Mouse (Mus musculus): ENCODE data around the gene Atm. TPM values are rescaled to one million over a fixed set of nuclear protein-coding genes. Genes with fewer than 3 reads are reported as not detected.

The Atm gene
- polyA plus RNA-seq, 1 experiment from 2014 or later: 14.7 TPM

DNA sequence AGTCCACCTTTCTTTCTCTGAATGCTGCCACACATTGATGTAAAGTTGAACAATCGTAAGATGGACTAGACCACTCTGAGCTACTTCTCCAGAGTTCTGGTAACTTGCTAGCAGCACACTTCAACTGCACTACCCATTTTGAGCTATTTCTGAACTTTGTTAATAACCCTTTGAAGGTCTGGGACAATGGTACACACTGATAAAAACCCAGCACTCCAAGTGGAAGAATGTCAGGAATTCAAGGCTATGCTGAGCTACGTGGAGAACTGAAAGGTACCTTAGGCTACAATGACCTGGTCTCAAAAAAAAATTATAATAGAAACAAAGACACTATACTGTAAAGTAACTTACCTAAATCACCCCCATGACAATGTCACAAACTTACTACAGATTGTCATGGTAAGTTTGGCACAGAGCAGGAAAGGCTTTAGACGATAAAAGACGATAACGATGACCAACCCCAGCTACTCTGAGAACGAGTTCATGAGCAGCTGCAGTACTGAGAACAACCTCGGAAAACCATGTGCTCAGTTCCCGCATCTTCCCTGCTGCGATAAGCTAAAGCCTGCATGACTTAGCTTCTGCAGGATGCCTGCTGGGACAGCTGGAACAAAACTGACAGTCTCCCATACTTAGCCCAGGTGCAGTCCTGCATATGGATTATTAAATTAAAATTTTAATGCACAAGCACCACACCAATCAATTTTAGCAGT lies 63.6 kb downstream of the Atm start:
- Histone ChIP-seq H3K4me3 (replicated peaks) (no peak overlapping the region), H3K9me3 (no peaks in the 10 kb centered on the region), H3K4me1 (replicated peaks) (no peaks in the 10 kb centered on the region), H3K36me3 (peaks cover 12% of the 10 kb centered on the region), H3K27ac (no peak overlapping the region), H3K9ac (replicated peaks) (no peak overlapping the region), H3K4me2 (replicated peaks) (no peak overlapping the region), H3K27me3 (no peaks in the 10 kb centered on the region)
- no peak for ATAC-seq
- WGBS: 86% methylated on average over 9 of the region's 9 CpGs

DNA sequence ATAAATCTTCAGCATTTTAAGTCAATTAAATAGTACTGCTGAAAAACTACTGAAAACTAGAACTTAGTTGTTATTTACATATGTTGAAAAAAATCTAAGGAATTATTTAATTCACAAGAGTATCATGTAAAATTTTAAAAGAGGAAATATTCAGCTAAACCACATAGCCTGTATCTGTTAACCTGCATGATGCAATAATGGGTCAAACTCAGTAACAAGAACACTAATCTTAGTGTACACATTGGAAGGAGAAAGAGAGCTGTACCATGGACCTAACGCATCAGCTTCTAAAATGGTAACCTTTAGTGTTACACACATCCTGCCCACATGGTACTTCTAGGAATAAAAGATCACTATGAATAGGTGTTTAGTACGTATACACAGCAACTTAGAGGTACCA lies 84.5 kb downstream of the Atm start:
- Histone ChIP-seq H3K9me3 (no peaks in the 10 kb centered on the region), H3K4me3 (replicated peaks) (no peak overlapping the region), H3K36me3 (peaks cover 51% of the 10 kb centered on the region), H3K4me1 (replicated peaks) (no peaks in the 10 kb centered on the region), H3K9ac (replicated peaks) (no peak overlapping the region), H3K27ac (no peak overlapping the region), H3K4me2 (replicated peaks) (no peak overlapping the region), H3K27me3 (no peaks in the 10 kb centered on the region)
- 94% methylated on average over 2 of the region's 2 CpGs for WGBS
- no peak for ATAC-seq

GRCm38 (mm10) chr9:53450609-53451008 lies 85.9 kb downstream of the Atm start:
- H3K4me2 ChIP-seq (replicated peaks): no peak overlapping the region
- ATAC-seq: no peak
- 97% methylated on average over 1 of the region's 1 CpGs for WGBS
- no peaks in the 10 kb centered on the region for H3K4me1 ChIP-seq (replicated peaks)
- H3K4me3 ChIP-seq (replicated peaks): no peak overlapping the region
- H3K27me3 ChIP-seq: no peaks in the 10 kb centered on the region
- H3K36me3 ChIP-seq: peaks cover 53% of the 10 kb centered on the region
- H3K9ac ChIP-seq (replicated peaks): no peak overlapping the region
- no peak overlapping the region for H3K27ac ChIP-seq
- H3K9me3 ChIP-seq: no peaks in the 10 kb centered on the region

DNA sequence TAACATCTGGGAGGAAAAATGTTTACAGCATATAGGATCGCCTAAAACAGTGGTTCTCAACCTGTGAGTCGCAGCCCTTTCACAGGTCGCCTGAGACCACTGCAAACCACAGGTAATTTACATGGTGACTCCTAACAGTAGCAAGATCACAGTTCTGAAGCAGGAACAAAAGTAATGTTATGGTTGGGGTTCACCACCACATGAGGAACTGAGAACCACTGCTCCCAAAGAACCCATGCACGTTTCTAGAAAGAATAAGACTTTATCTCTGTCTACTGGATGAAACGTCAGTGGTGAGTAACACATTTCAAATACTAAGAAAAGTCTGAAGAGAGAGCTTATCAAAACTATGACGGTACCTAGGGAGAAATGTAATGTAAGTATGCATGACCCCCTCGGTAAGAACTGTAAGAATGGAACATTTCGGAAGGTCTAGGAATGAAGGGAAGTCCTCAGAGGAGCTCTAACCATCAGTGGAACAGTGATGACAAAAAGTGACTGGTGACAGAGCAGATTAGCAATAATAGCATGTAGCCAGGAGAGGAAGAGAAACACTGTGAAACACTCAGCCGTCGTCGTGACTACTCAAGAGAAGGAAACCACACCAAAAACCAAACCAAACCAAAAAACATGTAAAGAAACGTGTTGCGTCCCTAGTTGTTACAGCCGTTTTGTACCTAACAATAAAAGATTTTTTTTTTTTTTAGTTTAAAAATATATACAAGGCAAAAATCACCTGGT lies 100.5 kb downstream of the Atm start:
- 93% methylated on average over 14 of the region's 14 CpGs for WGBS
- Histone ChIP-seq H3K9me3 (no peaks in the 10 kb centered on the region), H3K27me3 (no peaks in the 10 kb centered on the region), H3K4me2 (replicated peaks) (no peak overlapping the region), H3K4me3 (replicated peaks) (no peak overlapping the region), H3K36me3 (peaks cover 27% of the 10 kb centered on the region), H3K9ac (replicated peaks) (no peak overlapping the region), H3K27ac (no peak overlapping the region), H3K4me1 (replicated peaks) (no peaks in the 10 kb centered on the region)
- ATAC-seq: no peak

GRCm38 (mm10) chr9:53427638-53428037 lies 108.9 kb downstream of the Atm start:
- Histone ChIP-seq H3K36me3 (no peaks in the 10 kb centered on the region), H3K4me2 (replicated peaks) (no peak overlapping the region), H3K27ac (no peak overlapping the region), H3K9me3 (no peaks in the 10 kb centered on the region), H3K9ac (replicated peaks) (no peak overlapping the region), H3K4me3 (replicated peaks) (no peak overlapping the region), H3K27me3 (no peaks in the 10 kb centered on the region), H3K4me1 (replicated peaks) (no peaks in the 10 kb centered on the region)
- WGBS: 84% methylated on average over 3 of the region's 3 CpGs
- ATAC-seq: no peak

DNA sequence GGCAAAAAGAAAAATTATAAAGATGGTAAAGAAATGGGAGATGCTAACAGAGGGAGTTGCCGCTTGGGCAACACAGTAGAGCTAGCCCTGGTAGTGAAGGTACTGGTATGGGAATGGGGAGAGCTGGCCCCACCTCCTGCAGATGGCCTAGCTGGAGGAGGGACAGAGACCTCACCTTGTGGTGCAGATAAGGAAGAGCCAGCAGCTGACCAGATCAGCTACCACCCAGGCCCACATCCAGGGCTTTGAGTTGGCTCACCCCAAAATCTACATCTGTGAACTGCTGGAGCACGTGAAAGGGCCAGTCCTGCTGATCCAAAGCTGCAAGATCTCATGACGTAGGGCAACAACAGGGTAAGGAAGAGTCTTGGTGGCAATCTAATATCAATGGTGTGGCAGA lies 109.8 kb downstream of the Atm start:
- H3K36me3 ChIP-seq: no peaks in the 10 kb centered on the region
- WGBS: 91% methylated on average over 3 of the region's 3 CpGs
- no peak overlapping the region for H3K27ac ChIP-seq
- H3K4me2 ChIP-seq (replicated peaks): no peak overlapping the region
- no peaks in the 10 kb centered on the region for H3K9me3 ChIP-seq
- no peak for ATAC-seq
- no peaks in the 10 kb centered on the region for H3K27me3 ChIP-seq
- no peak overlapping the region for H3K4me3 ChIP-seq (replicated peaks)
- H3K9ac ChIP-seq (replicated peaks): no peak overlapping the region
- H3K4me1 ChIP-seq (replicated peaks): no peaks in the 10 kb centered on the region

GRCm38 (mm10) chr9:53422133-53422896 lies 114.2 kb downstream of the Atm start:
- no peak overlapping the region for H3K4me2 ChIP-seq (replicated peaks)
- WGBS: 78% methylated on average over 9 of the region's 9 CpGs
- no peaks in the 10 kb centered on the region for H3K4me1 ChIP-seq (replicated peaks)
- H3K27ac ChIP-seq: no peak overlapping the region
- no peak for ATAC-seq
- no peaks in the 10 kb centered on the region for H3K9me3 ChIP-seq
- H3K9ac ChIP-seq (replicated peaks): no peak overlapping the region
- no peaks in the 10 kb centered on the region for H3K36me3 ChIP-seq
- no peaks in the 10 kb centered on the region for H3K27me3 ChIP-seq
- no peak overlapping the region for H3K4me3 ChIP-seq (replicated peaks)

DNA sequence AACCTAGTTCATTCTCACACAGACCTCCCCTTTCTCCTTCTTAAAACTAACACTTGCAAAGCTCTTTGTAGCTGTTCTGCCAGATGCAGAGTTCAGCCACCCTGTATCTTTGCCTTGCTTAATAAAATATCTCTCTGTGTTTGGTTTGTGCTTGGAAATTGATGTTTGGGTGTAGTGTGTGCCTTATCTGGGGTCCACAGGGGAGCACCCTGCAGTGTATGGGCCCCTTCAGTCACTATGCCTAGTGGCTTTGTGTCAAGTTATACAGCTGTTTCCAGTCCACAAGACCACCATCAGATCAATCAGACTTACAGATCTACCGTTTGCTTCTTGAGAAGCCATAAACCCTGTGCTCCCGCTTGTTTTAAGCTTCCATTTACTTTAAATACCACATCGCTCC lies 127.1 kb downstream of the Atm start:
- Histone ChIP-seq H3K27me3 (no peaks in the 10 kb centered on the region), H3K36me3 (no peaks in the 10 kb centered on the region), H3K4me3 (replicated peaks) (no peak overlapping the region), H3K27ac (no peak overlapping the region), H3K4me2 (replicated peaks) (no peak overlapping the region), H3K9me3 (0 out of 2 replicates have a peak, but pooled peaks cover 3% of the 10 kb centered on the region), H3K9ac (replicated peaks) (no peak overlapping the region), H3K4me1 (replicated peaks) (peaks cover 13% of the 10 kb centered on the region)
- 87% methylated on average over 3 of the region's 3 CpGs for WGBS
- no peak for ATAC-seq

DNA sequence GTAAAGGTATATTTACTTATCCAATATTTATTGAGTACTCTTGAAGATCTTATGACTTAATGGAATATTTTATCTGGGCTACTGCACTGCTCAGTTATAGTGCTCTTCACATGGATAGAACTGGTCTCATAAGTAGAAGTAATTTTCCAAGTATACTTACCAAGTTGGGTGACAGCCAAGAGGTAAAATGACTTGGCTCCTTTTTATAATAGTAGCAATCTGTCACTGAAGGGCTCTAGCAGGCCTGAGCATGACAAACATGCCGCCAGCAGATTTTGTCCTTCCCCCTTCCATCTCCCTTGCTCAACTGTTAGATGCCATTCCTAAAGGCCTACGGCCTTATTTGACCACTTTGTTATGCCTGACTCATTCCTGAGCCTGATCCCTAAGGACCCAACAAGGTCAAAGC lies 127.6 kb downstream of the Atm start:
- H3K9ac ChIP-seq (replicated peaks): no peak overlapping the region
- H3K27ac ChIP-seq: no peak overlapping the region
- H3K4me3 ChIP-seq (replicated peaks): no peak overlapping the region
- WGBS: 88% methylated on average over 2 of the region's 2 CpGs
- no peak overlapping the region for H3K4me2 ChIP-seq (replicated peaks)
- H3K4me1 ChIP-seq (replicated peaks): peaks cover 15% of the 10 kb centered on the region
- ATAC-seq: no peak
- 0 out of 2 replicates have a peak, but pooled peaks cover 3% of the 10 kb centered on the region for H3K9me3 ChIP-seq
- no peaks in the 10 kb centered on the region for H3K36me3 ChIP-seq
- H3K27me3 ChIP-seq: no peaks in the 10 kb centered on the region

- Histone ChIP-seq H3K27ac (no peak overlapping the region), H3K27me3 (no peaks in the 10 kb centered on the region), H3K4me2 (replicated peaks) (no peak overlapping the region), H3K9me3 (0 out of 2 replicates have a peak, but pooled peaks cover 3% of the 10 kb centered on the region), H3K4me1 (replicated peaks) (peaks cover 15% of the 10 kb centered on the region), H3K9ac (replicated peaks) (no peak overlapping the region), H3K4me3 (replicated peaks) (no peak overlapping the region), H3K36me3 (no peaks in the 10 kb centered on the region)
- no peak for ATAC-seq
- WGBS: 87% methylated on average over 4 of the region's 4 CpGs
Observed at GRCm38 (mm10) chr9:53408548-53408947, 128.0 kb downstream of the Atm start.

DNA sequence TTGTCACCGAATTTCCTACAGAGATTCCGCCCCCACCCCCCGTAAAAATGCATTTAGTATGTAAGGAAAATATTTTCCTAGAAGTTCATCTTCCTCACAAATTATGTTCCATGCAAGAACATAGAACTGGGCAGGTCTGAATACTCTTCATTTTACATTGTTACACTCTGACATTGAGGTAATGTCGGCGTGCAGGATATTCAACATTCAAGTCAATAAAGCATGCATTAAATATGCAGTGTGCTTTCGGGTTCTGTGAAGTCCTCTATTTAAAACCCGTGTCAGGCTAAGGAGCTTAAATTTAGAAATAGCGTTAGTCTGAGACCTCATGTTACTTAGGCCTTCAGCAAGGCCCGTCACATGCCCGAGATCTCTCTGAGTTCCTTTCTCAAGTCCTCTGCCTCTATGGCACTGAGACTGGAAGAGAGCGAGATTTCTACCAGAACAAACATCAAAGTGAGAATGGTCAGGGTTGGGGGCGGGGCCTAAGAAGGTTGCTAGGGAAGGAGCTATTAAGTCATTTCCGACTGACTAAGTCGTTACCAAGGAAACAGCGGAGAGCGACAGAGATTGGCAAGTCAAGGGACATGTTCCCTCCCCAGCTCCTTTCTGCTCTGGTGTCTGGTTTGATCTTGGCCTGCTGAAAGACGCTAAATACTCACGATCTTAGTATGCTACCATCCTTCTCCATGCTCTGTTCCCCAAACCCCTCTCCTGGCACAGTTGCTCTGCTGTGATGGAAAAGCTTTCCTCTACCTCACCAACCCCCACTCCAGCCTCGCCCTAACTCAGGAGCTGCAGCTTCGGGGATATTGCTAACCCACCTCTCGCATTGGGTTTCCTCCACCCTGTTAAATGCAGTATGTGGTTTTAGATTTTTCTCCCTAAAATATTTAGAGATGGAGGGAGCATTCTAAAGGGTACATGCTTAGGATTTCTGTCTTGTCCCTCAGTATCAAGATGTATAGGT lies 131.5 kb downstream of the Atm start:
- H3K36me3 ChIP-seq: no peaks in the 10 kb centered on the region
- no peaks in the 10 kb centered on the region for H3K9me3 ChIP-seq
- WGBS: 20% methylated on average over 21 of the region's 21 CpGs
- H3K4me2 ChIP-seq (replicated peaks): peak overlapping the region; percentile 54
- no peaks in the 10 kb centered on the region for H3K27me3 ChIP-seq
- peak overlapping the region; percentile 39 for H3K4me3 ChIP-seq (replicated peaks)
- H3K27ac ChIP-seq: peak overlapping the region; percentile 92
- peak overlapping the region; percentile 60 for H3K9ac ChIP-seq (replicated peaks)
- H3K4me1 ChIP-seq (replicated peaks): peaks cover 21% of the 10 kb centered on the region
- peak; percentile 96 for ATAC-seq

Measured in midbrain, embryonic 13.5 days (tissue).